Mouse (Mus musculus) left cerebral cortex, postnatal 25 days (tissue): ENCODE data around the gene Col6a2. TPM values are rescaled to one million over a fixed set of nuclear protein-coding genes. Genes with fewer than 3 reads are reported as not detected.

Experiments used
- DNase-seq, 2 experiments: peaks; one replicate each; pipeline ENCODE4 v3.0.0; 2022; ENCODE audit warnings: low spot score in 2 of 2, mixed read lengths in 1 of 2
- intact Hi-C: fragments of 180-260 bp; cut with DNase I; formaldehyde crosslinking; loops from one replicate; pipeline ENCODE4 v1.15.1; 2025
- total RNA-seq, 2 experiments: library from RNA; stranded (reverse); gene quantifications; 2 replicates each; pipeline ENCODE4 v1.2.3; 2021

Col6a2 gene
- total RNA-seq, 2 experiments from 2014 or later = 9.4 to 10.1 TPM

- DNase-seq = no peak
- intact Hi-C loops = no loop called here
Observed at GRCm38 (mm10) chr10:76641894-76642627, 18.6 kb upstream of the Col6a2 start.

DNA sequence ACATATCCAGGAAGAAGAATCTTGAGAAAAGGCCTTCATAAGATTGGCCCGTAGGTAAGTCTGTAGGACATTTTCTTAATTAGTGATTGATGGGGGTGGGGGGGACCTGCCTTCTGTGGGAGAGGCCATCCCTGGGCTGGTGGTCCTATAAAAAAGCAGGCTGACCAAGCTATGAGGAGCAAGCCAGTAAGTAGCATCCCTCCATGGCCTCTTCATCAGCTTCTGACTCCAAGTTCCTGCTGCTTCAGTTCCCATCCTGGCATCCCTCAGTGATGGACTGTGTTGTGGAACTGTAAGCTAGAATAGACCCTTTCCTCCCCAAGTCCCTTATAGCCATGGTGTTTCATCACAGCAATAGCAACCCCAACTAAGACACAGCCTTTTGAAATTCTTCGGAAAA lies 16.5 kb upstream of the Col6a2 start:
- intact Hi-C loops = no loop called here
- DNase-seq = no peak

DNA sequence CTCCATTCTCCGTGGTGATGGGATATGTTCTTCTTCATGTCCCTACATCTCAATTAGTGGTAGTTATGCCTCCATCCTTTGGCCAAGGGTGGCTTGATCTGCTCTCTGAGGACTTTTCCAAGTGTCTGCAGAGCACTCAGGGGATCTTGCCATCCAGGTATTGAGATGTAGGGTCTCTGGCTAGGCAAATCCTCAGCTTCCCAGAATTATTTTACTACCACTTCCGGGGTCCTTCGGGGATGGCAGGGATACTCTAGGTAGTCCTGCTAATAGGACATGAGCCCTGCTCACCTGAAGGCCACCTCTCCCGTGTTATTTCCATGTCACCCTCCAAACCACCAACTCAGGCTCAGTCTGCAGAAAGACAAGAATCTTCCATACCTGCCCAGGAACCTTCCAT lies 13.2 kb upstream of the Col6a2 start:
- intact Hi-C loops = no loop called here
- no peak for DNase-seq

DNA sequence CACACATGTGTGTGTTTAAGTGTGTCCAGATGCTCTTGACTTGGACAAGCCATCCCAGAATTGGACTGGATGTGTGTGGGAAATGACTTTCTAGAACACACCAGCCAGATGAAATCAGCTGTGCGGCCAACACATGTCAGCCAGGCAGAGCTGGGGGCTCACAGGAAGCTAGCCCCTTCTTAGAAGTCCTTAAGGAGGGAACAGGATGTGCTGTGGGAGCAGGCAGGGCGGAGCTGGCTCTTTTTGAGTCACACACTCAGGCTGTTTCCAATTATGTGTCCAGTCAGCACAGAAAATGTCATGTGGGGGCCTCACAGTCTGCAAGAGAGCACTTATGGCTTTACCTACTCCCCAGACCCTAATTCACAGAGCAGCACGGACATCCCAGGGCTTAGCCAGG lies 12.6 kb upstream of the Col6a2 start:
- intact Hi-C loops = no loop called here
- peak in 1 of 2 experiments; percentile 50 for DNase-seq

GRCm38 (mm10) chr10:76634584-76634983 lies 11.2 kb upstream of the Col6a2 start:
- no peak for DNase-seq
- intact Hi-C loops = no loop called here

DNA sequence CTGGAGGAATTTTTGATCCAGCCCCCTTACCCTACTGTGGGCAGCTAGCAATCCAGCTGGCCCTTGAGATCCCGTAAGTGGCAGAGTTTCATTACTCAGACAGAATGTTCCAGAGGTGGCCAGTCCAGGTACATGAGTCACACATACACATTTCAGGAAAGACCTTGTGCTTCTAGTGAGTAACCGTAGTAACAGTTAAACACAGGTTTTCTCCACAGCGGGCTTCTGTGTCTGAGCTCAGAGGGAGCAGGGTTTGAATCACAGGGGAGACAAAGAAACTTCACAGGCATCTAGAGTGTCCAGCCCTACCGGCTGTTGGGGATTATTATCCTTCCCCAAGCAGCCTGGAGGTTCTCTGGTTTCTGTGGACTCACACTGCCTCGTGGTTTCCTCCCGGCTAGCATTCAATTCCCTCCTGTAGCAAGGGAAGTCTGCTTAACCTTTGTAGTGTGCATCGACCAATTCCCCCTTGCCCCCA lies 10.7 kb upstream of the Col6a2 start:
- intact Hi-C loops = no loop called here
- DNase-seq = no peak

DNA sequence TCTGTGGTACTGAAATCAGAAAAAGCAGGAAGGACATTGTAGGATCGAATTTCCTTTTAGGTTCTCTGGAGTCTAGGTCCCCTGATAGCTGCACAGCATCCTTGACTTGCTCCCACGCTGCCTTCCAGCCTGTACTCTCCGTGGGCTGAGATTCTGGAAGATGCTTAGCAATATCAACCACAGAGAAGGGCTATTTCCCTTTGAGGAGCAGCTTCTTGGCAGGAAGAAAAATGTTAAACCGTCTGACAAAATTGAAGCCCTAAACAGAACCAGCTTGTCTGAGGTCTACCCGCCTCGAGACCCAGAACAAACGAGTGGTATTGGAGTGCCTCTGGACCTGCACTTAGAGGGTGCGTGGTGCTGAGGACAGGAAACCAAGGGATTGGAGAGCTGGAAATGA lies 9.2 kb upstream of the Col6a2 start:
- intact Hi-C loops = no loop called here
- DNase-seq = peak; percentile 28 to 85

DNA sequence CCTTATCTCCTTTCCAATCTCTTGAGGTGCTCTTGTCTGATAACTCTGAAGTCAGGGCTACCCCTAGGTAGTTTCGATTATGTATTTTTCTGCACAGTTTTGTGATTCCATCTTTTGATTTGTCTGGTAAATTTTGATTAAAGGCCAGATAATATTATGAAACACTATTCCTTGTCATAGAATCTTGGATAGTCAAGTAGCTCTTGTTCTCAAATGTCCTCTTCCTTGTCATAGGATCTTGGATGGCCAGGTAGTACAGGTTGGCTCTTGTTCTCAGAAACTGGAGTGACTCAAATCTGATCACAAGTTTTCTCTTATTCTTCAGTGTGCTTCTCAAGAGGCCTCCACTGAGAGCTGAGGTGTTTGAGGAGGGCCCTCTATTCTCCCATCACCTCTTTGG lies 7.2 kb upstream of the Col6a2 start:
- intact Hi-C loops = no loop called here
- DNase-seq = no peak

DNA sequence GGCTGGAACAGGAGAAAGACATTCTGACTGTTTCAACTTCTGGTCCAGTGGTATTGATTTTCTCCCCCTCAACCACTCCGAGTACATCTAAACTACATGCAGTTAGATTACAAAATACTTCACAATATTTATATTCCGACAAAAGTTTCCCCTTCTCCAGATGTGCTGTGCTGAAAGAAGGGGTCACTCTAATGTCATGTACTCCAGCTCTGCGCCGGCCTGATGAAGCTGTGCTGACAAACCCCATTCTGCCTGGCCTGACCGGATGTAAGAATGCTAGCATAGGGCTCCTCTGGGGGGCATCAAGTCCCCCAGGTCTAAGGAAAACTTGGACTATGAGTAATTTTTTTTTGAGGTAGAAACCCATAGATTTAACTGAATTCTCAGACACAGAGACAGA lies 4.3 kb upstream of the Col6a2 start:
- DNase-seq = no peak
- intact Hi-C loops = no loop called here

GRCm38 (mm10) chr10:76624903-76625302 lies 1.5 kb upstream of the Col6a2 start:
- intact Hi-C loops = no loop called here

GRCm38 (mm10) chr10:76623734-76624133 lies 304 bp upstream of the Col6a2 start:
- DNase-seq = no peak
- intact Hi-C loops = loop anchor here (2.0 kb wide), 1 partner anchor 109 kb away; no protein-coding TSS in a partner anchor

More at GRCm38 (mm10) chr10:76624903-76625302, 1.5 kb upstream of the Col6a2 start:
- no peak for DNase-seq

- intact Hi-C loops = loop anchor here (2.0 kb wide), 1 partner anchor 110 kb away; no protein-coding TSS in a partner anchor
- DNase-seq = no peak
Observed at GRCm38 (mm10) chr10:76622411-76622810, 1.0 kb downstream of the Col6a2 start.

- intact Hi-C loops = no loop called here
- no peak for DNase-seq
Observed at GRCm38 (mm10) chr10:76612473-76612872, 11.0 kb downstream of the Col6a2 start.

DNA sequence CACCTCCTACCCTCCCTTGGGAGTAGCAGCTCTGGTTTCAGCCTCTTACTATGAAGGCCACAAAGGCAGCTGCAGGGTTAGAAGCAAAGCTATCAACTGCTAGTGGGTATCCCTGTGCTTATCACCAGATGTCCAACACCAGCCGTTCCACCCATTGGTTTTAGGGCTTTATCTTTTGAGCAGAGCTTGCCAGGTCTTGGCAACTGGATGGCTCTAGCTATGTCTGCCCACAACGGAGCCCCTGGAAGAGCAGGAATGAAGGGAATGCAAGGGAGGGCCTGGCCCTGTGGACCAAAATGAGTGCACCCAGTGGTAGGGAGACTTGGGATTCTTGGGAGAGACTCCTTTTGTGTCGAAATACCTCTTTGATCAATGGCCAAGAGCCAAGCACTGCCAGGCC lies 20.7 kb downstream of the Col6a2 start:
- intact Hi-C loops = no loop called here
- DNase-seq = no peak

DNA sequence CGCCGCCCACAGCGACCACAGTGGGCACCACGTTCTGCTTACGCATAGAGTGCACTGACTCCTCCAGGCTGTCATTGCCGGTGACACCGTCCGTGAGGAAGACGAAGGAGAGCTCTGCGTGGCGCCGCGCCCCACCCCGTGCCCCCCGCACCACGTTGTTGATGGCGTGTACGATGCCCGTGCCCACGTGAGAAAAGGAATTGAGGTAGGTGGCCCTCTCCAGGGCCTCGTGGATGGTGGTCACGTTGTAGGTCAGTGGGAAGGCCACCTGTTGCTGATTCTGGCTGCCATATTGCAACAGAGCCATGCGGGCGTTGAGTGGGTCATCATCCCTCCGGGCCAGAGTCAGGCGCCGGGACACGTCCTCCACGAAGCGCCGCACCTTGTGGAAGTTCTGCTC lies 27.1 kb downstream of the Col6a2 start:
- intact Hi-C loops = no loop called here
- DNase-seq = no peak

DNA sequence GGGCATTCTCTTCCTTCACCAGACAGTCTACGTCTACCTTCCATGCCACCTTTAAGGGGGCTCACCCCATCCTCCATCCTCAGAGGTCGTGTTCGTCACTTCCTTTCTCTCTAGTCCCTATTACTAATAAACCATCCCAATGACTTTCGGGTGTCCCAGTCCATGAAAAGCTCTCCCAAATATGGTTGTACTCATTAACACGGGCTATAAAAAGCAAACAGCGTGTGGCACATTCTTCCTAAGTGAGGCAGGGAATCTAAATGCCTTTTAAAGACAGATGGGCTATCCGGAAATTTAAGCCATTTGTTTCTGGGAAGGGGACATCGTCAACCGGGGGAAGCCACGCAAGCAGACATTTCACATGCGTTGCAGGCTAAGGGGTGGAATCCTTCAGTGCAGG lies 33.2 kb downstream of the Col6a2 start:
- intact Hi-C loops = no loop called here
- peak in 1 of 2 experiments; percentile 13 for DNase-seq

DNA sequence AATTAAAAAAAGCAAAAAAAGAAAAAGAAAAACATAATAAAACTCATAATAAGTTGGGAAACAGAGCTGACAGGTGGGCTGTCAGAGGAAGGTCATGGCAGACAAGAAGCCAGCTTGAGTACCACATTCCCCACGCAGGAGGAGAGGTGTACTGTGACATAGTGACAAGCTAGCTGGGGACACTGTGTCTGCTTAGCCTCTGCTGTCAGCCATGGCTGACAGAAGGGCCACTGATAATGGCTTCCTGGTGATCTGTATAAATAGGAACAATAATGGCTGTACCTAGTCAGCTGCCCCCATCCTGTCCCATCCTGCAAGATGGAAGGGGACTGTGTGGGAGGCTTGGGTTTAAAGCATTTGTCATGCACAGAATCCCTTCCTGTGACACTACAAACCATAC lies 37.2 kb downstream of the Col6a2 start:
- intact Hi-C loops = no loop called here
- no peak for DNase-seq

DNA sequence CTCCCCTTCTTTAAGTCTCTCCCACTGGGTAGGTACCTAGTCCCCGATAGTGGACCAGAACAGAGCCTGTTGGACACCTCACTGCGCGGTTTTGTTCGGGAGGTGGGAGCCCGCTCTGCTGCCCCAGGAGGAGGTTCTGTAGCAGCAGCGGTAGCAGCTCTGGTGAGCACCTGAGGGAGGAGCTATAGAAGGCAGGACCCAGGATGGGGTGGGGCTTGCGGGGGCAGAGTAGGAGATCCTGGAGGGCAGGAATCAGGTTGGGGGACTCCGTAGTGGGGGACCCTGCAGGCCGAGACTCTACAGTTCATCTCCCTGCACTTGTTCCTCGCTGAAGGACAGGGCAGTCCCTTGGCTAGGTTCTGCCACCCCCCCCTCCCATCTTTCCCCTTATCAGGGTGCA lies 39.3 kb downstream of the Col6a2 start:
- no peak for DNase-seq
- intact Hi-C loops = no loop called here

GRCm38 (mm10) chr10:76576920-76577319 lies 46.5 kb downstream of the Col6a2 start:
- intact Hi-C loops = no loop called here

DNA sequence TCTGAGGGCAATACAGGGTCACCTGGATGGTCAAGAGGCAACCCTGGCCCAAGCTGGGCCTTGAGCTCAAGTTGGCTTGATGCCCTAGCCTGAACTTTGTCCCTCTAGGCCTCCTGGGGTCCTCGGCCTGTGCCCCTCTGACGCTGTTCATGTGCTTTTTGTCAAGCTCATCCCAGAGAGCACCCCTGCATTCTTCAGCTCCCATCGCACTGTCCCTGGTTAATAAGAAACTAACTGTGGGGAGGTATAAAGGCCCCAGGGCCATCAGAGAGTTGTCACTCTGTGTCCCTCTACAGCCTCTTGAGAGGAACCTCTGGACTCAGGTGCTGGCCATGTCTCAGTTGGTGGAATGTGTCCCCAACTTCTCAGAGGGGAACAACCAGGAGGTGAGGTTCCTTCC lies 48.1 kb downstream of the Col6a2 start, which contains the start of gene Ftcd:
Gene Ftcd (plus strand): TSS at position 275 of the 400 bp plus-strand sequence.
- no peak for DNase-seq
- intact Hi-C loops = no loop called here

More at GRCm38 (mm10) chr10:76576920-76577319, 46.5 kb downstream of the Col6a2 start:
- DNase-seq = no peak

DNA sequence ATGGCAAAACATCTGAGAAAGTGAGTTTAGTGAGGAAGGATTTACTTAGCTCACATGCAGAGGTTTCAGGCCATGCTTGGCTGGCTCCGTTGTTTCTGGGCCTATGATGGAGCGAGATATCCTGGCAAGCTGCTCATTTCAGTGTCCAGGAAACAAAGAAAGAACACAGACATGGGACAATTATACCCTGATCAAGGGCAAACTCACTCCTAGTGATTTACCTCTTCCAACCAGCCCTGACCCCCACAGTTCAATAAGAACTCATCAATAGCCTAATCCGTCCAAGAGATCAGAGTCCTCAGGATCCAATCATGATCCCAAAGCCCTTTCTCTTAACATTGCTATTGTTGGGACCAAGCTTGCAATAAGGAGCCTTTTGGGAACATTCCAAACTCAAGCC lies 51.3 kb downstream of the Col6a2 start:
- intact Hi-C loops = no loop called here
- no peak for DNase-seq
